Mouse (Mus musculus) frontal cortex, postnatal 14 days (tissue): ENCODE results near the gene Srd5a1.
"Not testable (repeated sequence)": the region's sequence is repeated elsewhere in the genome, so short reads cannot be mapped to it uniquely, and the experiment has no call there.

Experiments
- DNase-seq, 2 experiments: peaks; one replicate each; pipeline ENCODE4 v3.0.0; 2022; ENCODE audit warnings: low spot score in 2 of 2

Srd5a1 gene

DNA sequence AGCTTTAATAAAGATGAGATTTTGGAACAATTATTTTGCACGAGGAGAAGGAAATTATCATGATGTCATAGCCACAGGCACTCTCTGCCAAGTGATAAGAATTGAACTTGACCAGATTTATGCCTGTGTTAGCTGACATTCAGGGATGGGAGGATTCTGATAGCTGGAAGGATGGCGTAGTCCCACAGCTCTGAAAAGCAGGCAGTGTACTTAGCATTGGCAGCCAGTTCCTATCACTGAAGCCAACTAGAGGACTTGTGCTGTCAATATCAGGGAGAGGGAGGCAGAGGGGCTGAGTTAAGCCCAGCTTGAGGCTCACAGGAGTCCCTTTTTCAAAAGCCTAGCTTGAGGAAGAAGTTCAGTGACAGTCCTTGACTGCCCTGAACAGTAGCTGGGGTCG, 13.3 kb upstream of the Srd5a1 start:
- no peak for DNase-seq

DNA sequence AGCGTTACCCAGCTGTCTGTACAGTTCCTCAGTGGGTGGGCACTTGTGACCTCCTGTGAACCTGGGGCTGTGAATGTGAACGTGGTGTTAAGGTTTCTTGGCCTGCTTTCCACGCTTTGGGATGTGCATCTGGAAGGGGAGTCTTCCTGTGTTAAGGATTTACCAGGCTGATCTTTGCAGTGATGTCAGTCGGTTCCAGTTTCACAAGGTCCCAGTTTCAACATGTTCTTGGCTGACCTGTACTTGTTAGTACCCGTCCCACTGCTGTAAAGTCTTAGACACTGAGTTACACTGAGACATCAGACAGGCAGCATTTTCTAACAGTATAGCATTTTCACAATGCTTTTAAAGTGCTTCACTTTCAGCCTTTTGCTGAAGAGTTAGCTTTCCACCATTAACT, 12.6 kb upstream of the Srd5a1 start:
- DNase-seq: no peak

DNA sequence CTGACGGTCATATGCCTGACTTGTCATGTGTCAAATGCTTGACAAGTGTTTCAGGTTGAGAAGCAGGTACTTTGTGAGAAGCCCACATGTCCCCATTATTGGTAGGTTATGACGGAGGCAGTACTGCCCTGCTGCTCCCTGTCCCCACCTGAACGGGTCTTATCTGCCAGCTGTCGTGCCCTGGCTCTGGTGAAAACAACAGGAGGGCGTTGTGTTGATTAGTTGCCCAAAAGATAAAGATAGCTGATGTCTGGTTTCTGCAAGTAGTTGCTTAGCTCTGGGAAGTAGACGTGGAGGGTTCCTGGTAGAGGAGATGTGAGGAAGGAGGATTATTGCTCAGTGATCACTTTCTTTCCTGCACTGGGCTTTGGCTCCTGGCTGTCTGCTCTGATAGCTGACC, 5.5 kb upstream of the Srd5a1 start:
- DNase-seq: no peak

DNA sequence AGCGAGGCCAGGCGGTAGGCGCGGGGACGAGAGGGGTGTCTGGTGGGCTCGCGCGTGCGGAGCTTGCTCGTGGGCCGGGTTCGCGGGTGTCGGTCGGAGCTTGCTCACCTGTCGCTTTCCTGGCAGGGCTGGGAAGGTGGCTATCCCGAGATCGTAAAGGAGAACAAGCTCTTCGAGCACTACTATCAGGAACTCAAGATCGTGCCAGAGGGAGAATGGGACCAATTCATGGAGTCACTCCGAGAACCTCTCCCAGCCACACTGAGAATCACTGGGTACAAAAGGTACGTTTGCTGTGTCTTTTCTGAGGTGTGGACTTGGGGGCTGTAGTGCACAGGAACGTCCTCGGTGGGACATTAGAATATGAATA, 918 bp upstream of the Srd5a1 start:
- DNase-seq: no peak

DNA sequence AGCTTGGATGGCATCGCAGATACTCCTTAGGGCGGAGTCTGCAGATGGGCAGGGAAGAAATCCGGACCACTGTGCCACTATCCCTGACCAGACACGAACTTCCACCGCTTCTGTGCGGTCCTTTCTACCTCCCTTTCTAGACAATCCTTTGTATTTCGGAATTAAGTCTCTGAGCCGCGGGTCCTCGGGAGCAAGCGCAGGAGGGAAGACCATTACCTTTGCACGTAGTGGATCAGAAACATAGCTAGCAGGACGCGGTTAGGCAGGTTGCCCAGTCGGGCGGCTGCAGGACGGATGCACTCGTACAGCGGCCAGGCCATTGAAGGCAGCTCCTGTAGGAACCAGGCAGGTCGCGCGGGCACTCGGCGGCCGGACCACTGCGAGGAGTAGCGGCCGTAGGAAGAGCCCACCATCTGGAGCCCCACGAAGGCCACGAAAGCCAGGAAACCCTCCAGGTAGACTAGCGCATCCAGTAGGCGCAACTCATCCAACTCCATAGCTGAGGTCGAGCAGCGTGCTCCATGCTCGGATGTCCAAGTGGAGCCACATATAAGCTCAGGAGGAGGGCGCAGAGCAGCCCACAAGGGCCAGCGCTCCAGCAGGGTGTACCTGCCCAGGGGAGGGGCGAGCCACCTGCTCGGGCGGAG, 368 bp downstream of the Srd5a1 start:
- no peak for DNase-seq

DNA sequence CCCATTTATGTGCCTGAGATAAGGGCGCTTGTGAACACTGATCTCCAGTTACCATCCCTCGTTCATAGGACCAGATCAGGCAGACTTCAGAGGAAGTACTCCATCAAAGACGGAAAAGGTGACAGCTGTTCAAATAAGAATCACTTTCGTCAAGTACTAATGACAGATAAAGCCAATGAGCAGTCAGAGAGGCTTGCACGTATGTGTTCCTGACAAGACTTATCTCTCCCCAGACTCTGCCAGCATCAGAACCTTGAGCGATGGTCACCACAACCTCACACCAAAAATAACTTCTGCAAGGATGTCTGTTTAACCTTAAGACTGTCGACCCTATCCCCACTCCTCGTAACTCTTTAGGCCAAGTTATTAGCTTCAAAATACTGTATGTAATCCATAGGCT, 2.5 kb downstream of the Srd5a1 start:
- DNase-seq: no peak

DNA sequence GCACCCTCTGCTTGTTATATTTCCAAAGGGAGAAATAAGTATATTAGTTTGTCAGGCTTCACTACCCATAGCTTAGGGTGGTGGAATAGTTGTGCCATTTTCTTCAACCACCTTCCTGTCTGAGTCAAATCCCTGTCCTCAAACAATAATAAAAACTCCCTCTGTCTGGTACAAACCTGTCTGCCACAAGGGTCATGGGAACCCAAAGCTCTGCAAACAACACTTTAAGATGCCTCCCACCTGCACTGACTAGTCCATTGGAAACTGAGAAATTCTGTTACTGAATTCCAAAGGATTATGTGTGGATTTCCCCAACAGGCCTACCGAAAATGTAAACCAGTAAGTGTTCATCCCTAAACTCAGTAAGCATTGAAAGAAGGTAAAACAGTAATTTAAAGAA, 6.6 kb downstream of the Srd5a1 start:
- no peak for DNase-seq

DNA sequence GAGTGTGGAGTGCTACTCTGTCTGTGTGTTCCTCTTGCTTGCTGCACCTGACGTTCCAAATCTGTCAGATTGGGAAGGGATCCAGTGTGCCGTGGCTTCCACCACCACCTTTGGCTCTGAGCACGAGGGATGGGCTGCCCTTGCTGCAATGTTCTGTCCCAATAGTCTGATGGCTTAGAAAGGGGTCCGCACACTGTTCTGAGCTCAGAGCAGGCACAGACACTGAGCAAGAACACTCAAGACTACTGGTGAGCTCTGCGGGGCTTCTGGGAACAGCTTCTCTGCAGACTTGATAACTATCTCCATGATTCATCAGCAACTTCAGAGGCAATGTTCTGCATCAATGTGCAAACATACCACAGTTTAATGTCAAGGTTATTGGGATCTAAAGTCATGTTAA, 9.9 kb downstream of the Srd5a1 start:
- no peak for DNase-seq

DNA sequence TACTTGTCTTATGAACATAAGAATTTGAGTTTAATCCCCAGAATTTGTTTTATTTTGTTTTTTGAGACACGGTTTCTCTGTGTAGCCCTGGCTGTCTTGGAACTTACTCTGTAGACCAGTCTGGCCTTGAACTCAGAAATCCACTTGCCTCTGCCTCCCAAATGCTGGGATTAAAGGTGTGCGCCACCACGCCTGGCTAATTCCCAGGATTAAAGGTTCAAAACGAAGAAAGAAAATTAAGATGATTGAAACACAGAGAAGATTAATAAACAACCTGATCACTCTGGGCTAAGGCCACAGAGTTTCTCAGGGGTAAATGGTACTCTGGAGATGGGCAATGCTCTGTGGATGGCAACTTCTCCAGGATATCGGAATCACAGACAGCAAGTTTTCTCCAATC, 10.4 kb downstream of the Srd5a1 start:
- not testable (repeated sequence) for DNase-seq

DNA sequence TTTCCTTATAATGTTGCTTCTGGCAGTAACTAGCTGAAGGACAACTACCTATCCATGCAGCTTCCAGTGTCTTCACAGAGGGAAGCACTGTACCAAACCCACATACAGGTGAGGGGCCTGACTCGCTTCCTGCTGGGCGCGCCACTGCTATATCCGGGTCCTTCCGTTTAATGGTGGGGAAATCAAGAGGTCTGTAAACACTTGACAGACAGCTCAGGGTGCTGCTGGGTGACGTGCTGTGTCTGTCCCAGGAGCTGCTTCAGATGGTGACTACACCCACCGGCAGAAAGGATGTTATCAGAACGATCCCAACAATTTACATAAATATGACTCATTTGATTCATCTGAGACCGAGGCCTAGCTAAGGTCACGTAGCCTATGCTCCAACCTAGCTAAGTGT, 12.4 kb downstream of the Srd5a1 start:
- no peak for DNase-seq

DNA sequence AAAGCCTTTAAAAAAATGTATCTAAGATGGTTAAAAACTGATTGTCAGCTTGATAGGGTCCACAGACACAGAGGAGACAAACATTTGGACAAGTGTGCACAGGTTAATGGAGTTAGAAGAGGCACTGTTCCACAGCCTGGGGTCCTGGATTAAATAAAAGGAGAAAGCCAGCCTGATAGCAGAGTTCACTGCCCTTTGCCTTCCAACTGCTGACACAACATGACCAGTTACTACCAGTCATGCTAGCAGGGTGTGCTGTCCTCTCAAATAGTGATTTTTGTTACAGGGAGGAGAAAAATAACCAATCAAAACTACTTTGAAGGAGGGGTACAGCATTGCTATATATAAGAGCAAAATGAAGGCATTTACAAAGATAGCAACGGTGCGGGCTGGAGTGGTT, 14.7 kb downstream of the Srd5a1 start:
- no peak for DNase-seq

DNA sequence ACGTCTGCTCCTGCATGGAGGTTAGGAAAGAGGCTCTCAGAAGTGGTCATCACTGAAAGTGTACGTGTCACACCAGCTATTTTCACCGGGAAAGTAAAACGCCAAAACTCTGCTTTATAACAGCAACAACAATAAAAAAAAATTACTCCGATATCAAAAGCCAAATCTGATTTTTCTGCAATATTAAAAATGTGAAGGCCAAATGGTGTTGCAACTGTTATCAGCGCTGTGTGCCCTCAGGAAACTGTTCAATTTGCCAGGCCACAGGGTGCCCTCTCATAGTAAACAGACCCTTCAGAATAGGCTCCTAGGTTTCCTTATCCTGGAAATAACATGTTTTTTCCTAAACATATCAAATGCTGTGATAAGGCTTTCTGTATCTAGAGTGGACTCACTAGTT, 15.3 kb downstream of the Srd5a1 start:
- DNase-seq: no peak

DNA sequence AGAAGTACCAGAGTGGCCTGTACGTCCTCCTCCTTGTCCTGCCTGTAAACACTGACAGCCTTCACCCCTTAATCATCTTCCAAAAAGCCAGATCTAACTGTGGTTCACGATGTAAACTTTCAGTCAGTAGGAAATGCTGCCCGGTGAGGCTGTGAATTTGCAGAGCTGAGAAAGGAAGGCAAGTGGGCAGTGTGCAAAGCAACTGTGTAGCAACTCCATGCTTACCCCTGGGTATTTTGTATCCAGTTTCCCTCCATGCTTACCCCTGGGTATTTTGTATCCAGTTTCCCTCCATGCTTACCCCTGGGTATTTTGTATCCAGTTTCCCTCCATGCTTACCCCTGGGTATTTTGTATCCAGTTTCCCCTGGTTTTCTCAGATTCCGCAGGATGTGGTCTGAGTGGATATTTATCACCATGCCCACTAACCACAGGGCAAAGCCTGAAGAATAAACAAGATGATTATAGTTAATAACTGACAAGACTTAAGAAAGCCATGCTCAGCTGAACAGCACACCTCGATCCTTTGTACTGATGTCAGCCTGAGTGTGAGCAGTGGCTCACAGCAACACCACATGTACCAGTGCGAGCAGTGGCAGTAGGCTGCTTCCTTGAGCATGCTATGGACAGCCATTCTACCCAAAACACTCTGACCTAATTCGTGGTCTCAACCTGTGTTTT, 16.5 kb downstream of the Srd5a1 start:
- no peak for DNase-seq

DNA sequence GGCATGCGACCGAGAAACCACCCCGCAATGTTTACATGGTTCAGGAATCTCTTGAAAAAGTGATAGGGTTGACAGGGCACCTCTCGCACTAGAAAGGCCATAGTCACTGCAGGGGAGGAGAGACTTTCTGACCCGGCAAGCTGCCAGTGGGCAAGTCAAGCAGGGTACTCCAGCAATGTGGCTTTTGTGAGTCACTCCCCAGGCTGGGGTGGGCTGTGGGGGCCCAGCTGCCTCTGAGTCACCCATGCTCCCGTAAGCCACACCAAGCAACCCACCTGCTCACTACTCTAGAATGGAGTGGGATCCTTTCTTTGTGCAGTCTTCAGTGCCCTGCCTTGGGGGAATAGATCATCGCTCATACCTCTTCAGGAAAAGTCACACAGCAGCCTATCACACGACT, 17.8 kb downstream of the Srd5a1 start:
- no peak for DNase-seq

DNA sequence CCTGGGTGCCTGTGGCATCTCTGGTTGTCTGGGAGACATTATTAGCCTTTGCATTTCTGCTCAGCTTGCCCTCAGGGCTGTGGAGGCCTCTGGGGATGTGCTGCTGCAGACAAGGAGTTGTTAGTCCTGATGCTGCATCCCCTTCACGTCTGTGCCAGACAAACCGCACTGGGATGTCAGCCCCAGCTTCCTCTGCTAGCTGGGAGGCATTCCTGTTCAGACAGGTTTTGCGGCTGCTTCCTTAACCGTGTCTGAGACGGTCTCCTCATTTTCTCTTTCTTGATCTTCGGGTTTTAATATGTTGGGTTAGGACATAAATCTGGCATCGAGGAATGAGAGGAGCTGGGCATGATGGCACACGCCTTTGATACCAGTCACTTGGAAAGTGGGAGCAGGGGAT, 19.0 kb downstream of the Srd5a1 start:
- no peak for DNase-seq

DNA sequence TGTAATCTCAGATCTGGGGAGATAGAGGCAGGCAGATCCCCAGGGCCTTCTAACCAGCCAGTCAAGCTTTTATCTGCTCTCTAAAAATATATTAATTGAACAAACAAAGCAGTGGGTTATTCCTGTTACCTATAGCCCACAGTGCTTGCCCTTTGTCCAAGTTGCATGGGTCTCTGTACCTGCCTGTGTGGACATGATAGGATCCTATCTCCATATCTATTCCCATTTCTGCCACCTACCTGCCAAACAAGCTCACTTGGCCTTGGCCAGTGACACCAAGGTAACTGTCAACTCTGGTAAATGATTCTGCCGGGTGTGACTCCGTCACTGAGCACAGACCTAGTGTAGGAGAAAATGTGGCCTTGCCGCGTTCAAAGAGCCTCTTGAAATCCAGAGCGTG, 19.9 kb downstream of the Srd5a1 start:
- no peak for DNase-seq

DNA sequence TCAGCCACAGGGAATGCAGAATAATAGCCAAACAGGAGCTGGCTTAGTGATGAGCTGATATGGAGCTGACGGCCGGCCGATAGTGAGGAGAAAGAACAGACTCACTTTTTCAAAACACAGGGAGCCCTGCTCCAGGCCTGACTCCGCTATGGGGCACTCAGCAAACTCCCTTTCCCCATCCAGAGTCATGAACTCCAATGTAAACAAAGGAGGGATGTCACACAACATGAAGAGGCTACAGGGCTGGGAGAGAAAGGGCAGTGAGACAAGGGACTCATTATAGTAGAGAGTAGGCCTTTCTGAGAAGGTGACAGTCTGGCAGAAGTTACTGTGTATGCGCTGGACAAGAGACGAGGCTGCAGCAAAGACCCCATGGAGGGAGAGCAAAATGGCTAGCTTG, 23.0 kb downstream of the Srd5a1 start:
- no peak for DNase-seq

DNA sequence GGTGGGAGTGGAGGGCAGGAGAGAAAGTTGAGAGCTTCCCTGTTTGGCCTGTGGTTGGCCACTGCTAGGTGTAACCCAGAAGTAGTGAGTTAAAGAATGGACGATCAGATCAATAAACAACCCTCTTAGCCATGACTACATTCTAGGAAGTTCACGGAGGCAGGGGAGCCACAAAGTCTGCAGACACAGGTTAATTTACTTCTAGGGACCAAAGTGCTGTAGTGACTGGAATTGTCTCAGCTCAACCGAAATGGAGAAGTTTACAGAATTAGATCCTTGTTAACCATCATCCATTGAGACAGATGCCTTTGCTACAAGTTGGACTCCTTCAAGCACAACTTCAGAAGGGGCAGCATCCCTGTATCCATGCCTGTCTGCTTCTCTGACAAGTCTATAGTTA, 23.4 kb downstream of the Srd5a1 start:
- DNase-seq: no peak

DNA sequence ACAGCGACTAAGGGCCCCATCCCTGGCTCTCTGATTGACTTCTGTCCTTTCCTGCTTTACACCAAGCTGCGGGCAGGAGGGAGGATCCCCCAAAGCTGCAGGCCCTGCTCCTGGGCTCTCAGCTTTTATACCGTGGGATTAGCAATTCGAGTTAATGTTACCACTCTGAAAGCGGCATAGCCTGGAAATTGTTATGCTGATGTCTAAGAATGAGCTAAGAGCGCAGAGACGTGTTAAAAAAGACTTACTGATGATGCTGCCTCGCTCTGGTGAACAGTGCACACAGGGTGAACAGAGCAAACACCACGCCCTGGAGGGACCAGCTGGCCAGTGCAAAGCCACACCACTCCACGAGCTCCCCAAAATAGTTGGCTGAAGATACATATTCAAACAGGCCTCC, 24.9 kb downstream of the Srd5a1 start:
- DNase-seq: no peak

DNA sequence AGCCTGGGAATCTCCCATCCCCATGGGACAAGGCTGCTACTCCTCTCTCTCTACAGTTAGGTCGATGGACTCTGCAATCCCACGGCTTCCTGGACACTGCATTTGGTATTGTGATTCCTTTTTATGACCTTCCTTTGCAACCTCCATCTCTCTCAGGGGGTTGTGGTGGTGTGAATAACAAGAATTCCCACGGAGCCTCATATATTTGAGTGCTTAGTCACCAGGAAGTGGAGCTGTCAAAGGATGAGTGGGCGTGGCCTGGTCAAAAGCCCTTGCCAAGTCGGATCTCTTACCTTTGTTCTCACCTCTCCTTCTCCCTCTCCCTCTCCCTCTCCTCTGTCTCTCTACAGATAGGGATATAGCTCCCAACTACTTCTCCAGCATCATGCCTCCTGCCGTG, 25.4 kb downstream of the Srd5a1 start:
- no peak for DNase-seq

DNA sequence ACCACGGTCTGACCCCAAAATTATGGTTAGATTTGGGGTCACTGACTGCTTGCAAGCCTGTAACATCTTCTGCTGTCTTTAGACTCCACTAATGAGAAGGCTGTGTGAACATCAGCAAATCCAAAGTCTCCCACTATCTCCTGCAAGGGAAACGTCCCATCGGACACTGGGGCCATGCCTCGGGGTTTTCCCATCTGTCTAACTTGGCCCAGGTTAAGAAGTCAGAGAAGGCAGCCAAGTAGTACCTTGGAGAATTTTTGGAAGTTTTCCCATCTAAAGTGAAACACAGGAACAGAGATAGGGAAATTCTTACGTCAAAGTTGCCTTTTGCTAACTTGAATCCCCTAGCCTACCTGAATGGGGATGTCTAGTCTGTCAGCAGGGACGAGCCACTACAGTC, 27.7 kb downstream of the Srd5a1 start:
- no peak for DNase-seq

DNA sequence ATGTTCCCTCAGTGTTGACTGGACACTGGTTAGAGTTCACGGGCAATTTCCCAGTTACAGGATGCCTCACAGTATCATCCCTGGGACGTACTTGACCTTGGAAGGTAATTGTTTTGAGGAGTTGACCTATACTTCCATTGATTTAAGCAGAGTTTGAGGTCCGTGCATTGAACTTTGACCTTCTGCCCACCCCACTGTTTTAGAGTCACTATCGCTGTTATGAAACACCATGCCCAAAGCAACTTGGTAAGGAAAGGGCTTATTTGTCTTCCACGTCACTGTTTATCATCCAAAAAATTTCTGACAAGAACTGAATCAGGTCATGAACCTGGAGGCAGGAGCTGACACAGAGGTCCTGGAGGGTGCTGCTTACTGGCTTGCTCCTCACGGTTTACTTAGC, 28.8 kb downstream of the Srd5a1 start:
- DNase-seq: no peak

DNA sequence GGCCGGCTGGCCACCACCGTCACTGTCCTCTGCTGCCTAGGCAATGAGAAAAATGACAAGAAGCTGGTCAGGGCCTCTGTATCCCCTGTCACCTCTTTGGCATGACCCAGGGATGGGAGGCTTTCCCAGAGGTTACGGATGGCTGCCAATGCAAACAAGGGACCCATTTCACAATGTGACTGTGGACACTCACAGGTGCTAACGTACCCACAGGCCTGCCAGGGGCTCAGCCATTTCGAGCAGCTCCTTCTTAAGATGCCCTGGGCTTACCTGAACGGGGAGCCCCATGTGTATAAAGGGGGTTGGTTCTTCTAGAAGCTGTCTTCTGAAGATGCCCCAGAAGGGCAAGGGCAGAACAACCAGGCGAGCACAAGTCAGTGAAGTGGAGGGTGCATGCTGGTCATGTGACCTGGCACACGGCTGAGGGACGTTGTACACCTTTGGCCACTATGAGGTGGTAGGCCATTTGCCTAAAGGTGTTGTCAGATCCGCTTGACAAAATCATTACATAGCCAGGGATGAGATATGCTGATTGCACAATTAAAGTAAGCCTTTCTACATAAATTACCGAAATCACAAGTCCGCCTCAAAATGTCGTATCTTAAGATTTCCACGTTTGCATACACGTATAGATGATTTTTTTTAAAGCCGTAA, 33.9 kb downstream of the Srd5a1 start:
- DNase-seq: no peak

DNA sequence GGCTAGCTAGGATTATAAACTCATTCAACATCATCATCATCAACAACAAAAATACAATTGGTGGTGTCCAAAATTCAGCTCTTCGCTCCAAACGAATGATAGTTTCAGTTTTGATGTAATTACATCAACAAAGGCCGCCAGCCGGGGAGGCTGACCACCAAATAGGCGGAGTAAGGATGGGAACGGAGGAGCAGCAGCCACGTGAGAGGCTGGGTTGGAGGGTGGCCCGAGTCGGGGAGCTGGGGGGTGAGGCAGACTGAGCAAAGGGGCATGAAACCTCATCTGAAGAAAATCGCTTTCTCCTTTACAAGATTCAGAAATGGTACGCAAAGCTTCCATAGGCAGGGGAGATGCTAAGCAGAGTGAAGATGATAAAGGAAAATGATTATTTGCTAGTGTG, 34.6 kb downstream of the Srd5a1 start:
- DNase-seq: no peak
